Mouse (Mus musculus): Measurements from ENCODE around the gene Agfg2.

- TF ChIP-seq POLR2A (IDR thresholded peaks at IDR 0.05; ENCODE audit: insufficient read depth, low read depth, low read length) (no peak), CTCF (IDR thresholded peaks at IDR 0.05; ENCODE audit: insufficient read depth, low read depth, low read length) (no peak)
Measured at GRCm38 (mm10) chr5:137610548-137611244, 73.8 kb downstream of the Agfg2 start.
